Mouse (Mus musculus) bone marrow, adult 2 months (tissue): Measurements from ENCODE around the gene Abt1.

Source experiments
- CTCF ChIP-seq: fragments of 200-500 bp; IDR thresholded peaks from 2 replicates; pipeline ENCODE4 v1.5.1; 2011; ENCODE audit warnings: low read length, control low read depth; ENCODE audit not compliant: control insufficient read depth, insufficient read depth
- POLR2A ChIP-seq: fragments of 200-500 bp; IDR thresholded peaks from 2 replicates; pipeline ENCODE4 v1.6.1; 2011; ENCODE audit warnings: low read depth, mild to moderate bottlenecking, control low read depth, low read length, borderline replicate concordance; ENCODE audit not compliant: control insufficient read depth

DNA sequence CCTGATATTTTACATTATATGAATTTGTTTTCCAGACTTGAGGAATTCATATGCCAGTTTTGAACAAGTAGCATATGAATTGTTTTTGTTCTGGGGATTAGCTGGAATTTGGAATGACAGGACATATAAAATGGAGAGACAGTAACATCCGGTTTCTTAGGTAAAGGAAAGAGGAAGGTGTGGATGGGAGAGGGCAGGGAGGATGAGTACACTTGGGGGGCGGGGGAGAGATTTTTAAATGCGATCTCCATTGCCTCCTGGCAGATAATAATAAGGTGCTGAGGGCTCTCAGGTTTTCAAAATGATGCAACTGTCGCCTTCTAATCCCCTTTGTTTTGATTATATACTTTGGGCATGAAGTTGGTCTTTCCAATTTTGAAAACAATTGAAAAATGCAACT lies 11.6 kb upstream of the Abt1 start:
- TF ChIP-seq CTCF = no peak
- no peak for TF ChIP-seq POLR2A
